Mouse (Mus musculus) adrenal gland, adult 18-20 months (tissue): ENCODE data around the gene Efcab11. TPM values are rescaled to one million over a fixed set of nuclear protein-coding genes. Genes with fewer than 3 reads are reported as not detected.

Experiments used
- DNase-seq, 2 experiments: peaks; one replicate each; pipeline ENCODE4 v3.0.0; 2021 to 2022; ENCODE audit warnings: low spot score in 2 of 2
- long read RNA-seq, 2 experiments: library from polyadenylated mRNA; stranded (forward); transcript quantifications; one replicate each; pipeline ENCODE4 v2.0.0; 2021
- total RNA-seq, 2 experiments: library from RNA; stranded (reverse); gene quantifications; 1 replicate in 1 of 2; 2 replicates in 1 of 2; pipeline ENCODE4 v1.2.3; 2021

Efcab11 gene
- total RNA-seq: under 1 TPM in 1 of 2 experiments, not detected in 1; 0.29 TPM
- long read RNA-seq, experiment 1: 0 reads
- long read RNA-seq, experiment 2: 0 reads

GRCm38 (mm10) chr12:99884269-99885261, at the start of gene Efcab11, which contains the start of gene Tdp1:
Gene Efcab11 (minus strand): TSS chr12:99884439.
Gene Tdp1 (plus strand): TSS chr12:99884517.
- DNase-seq: peak; percentile 92 to 95

- no peak for DNase-seq
These were observed 49.4 kb upstream of the Efcab11 start for GRCm38 (mm10) chr12:99933630-99934029.

- no peak for DNase-seq
These were observed 48.0 kb upstream of the Efcab11 start for GRCm38 (mm10) chr12:99932245-99932644.

GRCm38 (mm10) chr12:99929160-99929559, 44.9 kb upstream of the Efcab11 start:
- DNase-seq: no peak

- DNase-seq: no peak
These were observed 44.1 kb upstream of the Efcab11 start for GRCm38 (mm10) chr12:99928311-99928710.

- DNase-seq: no peak
These were observed 39.5 kb upstream of the Efcab11 start for GRCm38 (mm10) chr12:99923703-99924102.

GRCm38 (mm10) chr12:99923131-99923606, 38.9 kb upstream of the Efcab11 start:
- DNase-seq: no peak

GRCm38 (mm10) chr12:99921045-99921444, 36.8 kb upstream of the Efcab11 start:
- DNase-seq: no peak

- no peak for DNase-seq
These were observed 35.4 kb upstream of the Efcab11 start for GRCm38 (mm10) chr12:99919636-99920035.

GRCm38 (mm10) chr12:99917800-99918427, 33.7 kb upstream of the Efcab11 start:
- DNase-seq: peak in 1 of 2 experiments; percentile 8

GRCm38 (mm10) chr12:99911466-99911865, 27.2 kb upstream of the Efcab11 start:
- no peak for DNase-seq

- DNase-seq: no peak
These were observed 20.3 kb upstream of the Efcab11 start for GRCm38 (mm10) chr12:99904537-99904936.

- DNase-seq: no peak
These were observed 18.7 kb upstream of the Efcab11 start for GRCm38 (mm10) chr12:99902867-99903370.

- DNase-seq: no peak
These were observed 18.0 kb upstream of the Efcab11 start for GRCm38 (mm10) chr12:99901973-99902866.

- no peak for DNase-seq
These were observed 15.8 kb upstream of the Efcab11 start for GRCm38 (mm10) chr12:99899991-99900390.

- no peak for DNase-seq
These were observed 14.1 kb upstream of the Efcab11 start for GRCm38 (mm10) chr12:99898248-99898870.

- no peak for DNase-seq
These were observed 13.6 kb upstream of the Efcab11 start for GRCm38 (mm10) chr12:99897846-99898245.

GRCm38 (mm10) chr12:99885282-99885901, 1.2 kb upstream of the Efcab11 start:
- DNase-seq: no peak

- peak in 1 of 2 experiments; percentile 18 for DNase-seq
These were observed 530 bp downstream of the Efcab11 start for GRCm38 (mm10) chr12:99883713-99884105.
